Comparison of ENCODE assay signal across 14 mouse cellular contexts in genomic region chr9:121707801-121708200, GRCm38 (mm10). TPM values are rescaled to one million over a fixed set of nuclear protein-coding genes. Genes with fewer than 3 reads are reported as not detected.
"Had no signal": no experiment of that assay in that cellular context is flagged by ENCODE, and none has a peak within 500 bp of the region (broad histone marks: within the 10 kb centered on the region; RNA-seq: fewer than 3 reads in every experiment).

No protein-coding gene starts in this region.

- H3K9me3 ChIP-seq: limb, embryonic 13.5 days; midbrain, embryonic 12.5 days; stomach, embryonic 15.5 days had no signal

- DNase-seq: kidney, adult 8-10 months; kidney, postnatal 36 days; lung, adult 18-20 months; right cerebral cortex, postnatal 14 days; thymus, adult 2 months; thymus, postnatal 25 days had no signal

- H3K27ac ChIP-seq: layer of hippocampus, adult 2 months; limb, embryonic 13.5 days; midbrain, embryonic 12.5 days; stomach, embryonic 15.5 days had no signal

- H3K4me3 ChIP-seq: layer of hippocampus, adult 2 months; limb, embryonic 13.5 days; midbrain, embryonic 12.5 days; stomach, embryonic 15.5 days had no signal

- H3K9ac ChIP-seq: limb, embryonic 13.5 days; midbrain, embryonic 12.5 days; stomach, embryonic 15.5 days had no signal

- H3K4me2 ChIP-seq: limb, embryonic 13.5 days; liver, embryonic 11.5 days; midbrain, embryonic 12.5 days; stomach, embryonic 15.5 days had no signal

- ATAC-seq: intestine, embryonic 16.5 days; midbrain, embryonic 16.5 days had no signal

- H3K27me3 ChIP-seq: stomach, embryonic 15.5 days had no signal

RNA-seq across cellular contexts. Expression of gene Zfp651, which starts 51.3 kb away (rescaled TPM):
- total RNA-seq: megakaryocyte-erythroid progenitor cell, adult 5-6 weeks had no signal
